8 mouse cellular contexts compared by ENCODE assay signal in the genomic region with DNA sequence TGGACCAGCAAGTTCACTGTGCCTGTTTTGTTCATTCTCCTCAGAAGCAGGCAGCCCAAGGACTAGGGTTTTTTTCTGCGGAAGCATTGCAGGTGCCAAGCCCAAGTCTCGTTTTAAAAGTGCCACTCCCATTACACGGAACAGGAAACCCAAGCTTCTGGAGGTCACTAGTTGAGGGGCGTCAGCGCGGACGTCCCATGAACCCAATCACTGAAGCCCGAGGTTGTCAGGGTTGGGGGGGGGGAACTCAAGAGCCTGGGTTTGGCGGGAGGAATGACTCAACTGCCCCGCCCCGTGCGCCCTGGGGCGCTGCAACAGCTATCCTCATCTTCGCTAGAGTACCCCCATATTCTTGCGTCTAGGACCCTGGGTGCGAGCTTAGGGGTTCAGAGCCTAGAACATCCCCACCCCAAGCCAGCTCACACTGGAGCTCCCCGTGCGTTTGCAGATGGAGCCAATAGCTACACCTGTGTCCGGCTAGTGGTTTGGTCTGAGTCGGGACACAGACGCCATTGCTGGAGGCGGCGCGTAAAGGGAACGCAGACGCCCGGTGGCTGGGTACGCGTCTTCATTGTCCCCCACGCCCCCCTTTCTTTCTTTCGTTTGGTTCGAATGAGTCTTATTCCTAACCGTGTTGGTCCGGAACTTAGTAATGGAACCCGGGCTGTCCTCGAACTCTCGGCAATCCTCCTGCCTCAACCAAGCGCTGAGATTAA. TPM values are rescaled to one million over a fixed set of nuclear protein-coding genes. Genes with fewer than 3 reads are reported as not detected.
DNase-seq lines count a peak whose midpoint lies in the region; ATAC-seq and TF ChIP-seq lines count a peak whose summit lies in the region.

No protein-coding gene starts in this region.

- no peak for TF ChIP-seq POLR2A in brain, embryonic 14.5 days (IDR thresholded peaks at IDR 0.05; ENCODE audit: borderline replicate concordance, extremely low read depth, insufficient read depth, insufficient read length, poor library complexity, severe bottlenecking)

- peak; percentile 95 for DNase-seq in ES-CJ7 (ENCODE audit: low read depth, low spot score)
- peak; percentile 52 for DNase-seq in brain, embryonic 14.5 days (ENCODE audit: low read depth)
- DNase-seq in heart, postnatal 10 days: peak; percentile 67 to 75
- DNase-seq in kidney, postnatal 36 days: peak; percentile 70 to 82
- peak; percentile 87 for DNase-seq in lung, postnatal 25 days (ENCODE audit: low spot score)
- DNase-seq in ovary, postnatal 36 days (ENCODE audit: low spot score): peak; percentile 71
- DNase-seq in urinary bladder, adult 2 months (ENCODE audit: low spot score): peak; percentile 65

- ATAC-seq in erythroid progenitor cell, adult 5-6 weeks (replicated peaks; ENCODE audit: low FRiP score, poor library complexity, severe bottlenecking): peak; percentile 73

- intact Hi-C loops in heart, postnatal 10 days (cut with DNase I): no loop called here

- TF ChIP-seq CTCF in brain, embryonic 14.5 days (IDR thresholded peaks at IDR 0.05; ENCODE audit: borderline replicate concordance, extremely low read depth, insufficient read depth, insufficient read length): no peak

RNA-seq across cellular contexts. Expression of a gene that starts 56.1 kb away (rescaled TPM):
- 197 and 215 TPM in 2 replicates for polyA plus RNA-seq in brain, embryonic 14.5 days (2012; rRNA removed)
- 65.4 and 79.6 TPM in 2 replicates for total RNA-seq in erythroid progenitor cell, adult 5-6 weeks (2015; ENCODE audit: low replicate concordance)
- 52.0 and 67.4 TPM in 2 replicates for total RNA-seq in erythroid progenitor cell, adult 5-6 weeks (2017; ENCODE audit: low replicate concordance)
- 100 to 1,000 TPM; 145 to 164 TPM for total RNA-seq in heart, postnatal 10 days (2021)
- 152 and 157 TPM in 2 replicates for polyA plus RNA-seq in urinary bladder, adult 2 months (2012; rRNA removed)

Comparison
In these comparisons a context has a peak if more than half of its experiments do, and no peak if none do; other contexts are left out.
1. Peak in every context shown above with its lines: DNase-seq and ATAC-seq.